Mouse (Mus musculus): Measurements from ENCODE around the gene Hoxb5.

DNA sequence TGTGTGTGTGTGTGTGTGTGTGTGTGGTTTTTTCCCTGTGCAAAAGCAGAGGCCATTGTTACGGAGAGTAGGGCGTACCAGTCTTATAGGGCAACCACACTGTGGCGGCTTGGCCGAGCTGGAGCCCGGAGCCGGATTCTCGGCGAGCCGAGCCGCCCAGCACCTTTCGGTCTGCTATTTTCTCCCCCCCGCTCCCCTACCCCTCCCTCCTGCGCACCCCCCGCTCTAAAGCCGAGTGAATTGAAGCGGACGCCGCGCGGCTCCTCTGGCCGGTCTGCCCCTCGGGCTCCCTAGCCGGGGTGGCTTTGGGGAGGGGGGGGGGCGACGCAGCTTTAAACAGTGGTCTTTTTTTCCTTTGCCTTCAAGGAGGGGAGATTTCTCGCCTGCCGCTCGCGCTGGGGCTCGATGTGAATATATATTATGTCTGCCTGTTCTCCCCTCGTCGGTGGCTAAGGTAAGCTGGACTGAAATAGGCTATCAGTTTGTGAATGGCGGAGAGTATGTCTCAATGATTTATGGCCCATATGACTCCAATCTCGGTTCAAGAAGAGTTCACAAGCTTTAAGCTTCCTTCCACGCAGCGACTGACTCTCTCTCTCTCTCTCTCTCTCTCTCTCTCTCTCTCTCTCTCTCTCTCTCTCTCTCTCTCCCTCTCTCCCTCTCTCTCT is 37.7 kb downstream of the Hoxb5 start:
- TF ChIP-seq CTCF (IDR thresholded peaks at IDR 0.05; ENCODE audit: low read depth, low read length) (no peak), POLR2A (IDR thresholded peaks at IDR 0.05; ENCODE audit: borderline replicate concordance, low read depth, low read length) (no peak)
